Mouse (Mus musculus) kidney, adult 9 months (tissue): ENCODE results near the gene Lmna.

Experiments
- DNase-seq: peaks from one replicate; pipeline ENCODE4 v3.0.0; 2022

Lmna gene

DNA sequence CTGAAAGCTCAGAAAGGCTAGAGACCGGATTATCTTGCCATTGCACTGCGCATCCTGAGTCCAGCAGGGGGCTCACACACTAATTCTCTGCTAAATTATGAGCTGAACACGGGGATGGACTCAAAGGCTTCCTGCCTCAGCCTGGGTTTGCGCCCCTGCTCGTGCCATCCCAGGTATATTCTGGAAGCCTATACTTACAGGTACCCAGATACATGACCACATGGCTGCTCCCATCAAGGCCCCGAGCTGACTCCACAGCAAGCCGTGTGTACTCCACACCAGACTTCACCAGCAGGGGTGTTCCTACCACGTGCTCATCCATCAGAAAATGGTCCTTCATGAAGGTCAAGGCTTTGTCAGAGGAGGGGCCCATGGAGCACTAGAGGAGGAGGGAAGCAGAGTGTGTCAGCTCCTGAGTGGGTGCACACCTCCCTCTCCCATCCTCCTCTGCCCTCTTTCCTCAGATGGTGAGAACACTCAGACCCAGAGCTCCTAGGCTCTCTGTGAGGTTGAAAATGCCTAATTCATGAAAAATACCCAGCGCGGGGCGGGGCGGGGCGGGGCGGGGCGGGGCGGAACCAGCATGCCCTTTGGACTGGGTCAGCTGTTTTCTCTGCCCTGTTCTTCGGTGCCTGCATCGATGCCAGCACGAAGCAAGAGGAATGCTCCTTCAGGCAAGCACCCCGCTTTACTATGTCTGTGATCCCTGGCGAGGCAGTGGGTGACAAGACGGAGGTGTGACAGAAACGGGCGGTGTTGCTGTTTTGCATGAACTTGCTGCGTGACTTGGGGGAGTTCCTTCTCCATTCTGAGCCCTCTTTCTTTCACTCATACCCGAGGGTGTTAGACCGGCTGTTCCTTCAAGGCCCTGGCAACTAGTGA lies 69.0 kb downstream of the Lmna start:
- DNase-seq, result peak; percentile 70

DNA sequence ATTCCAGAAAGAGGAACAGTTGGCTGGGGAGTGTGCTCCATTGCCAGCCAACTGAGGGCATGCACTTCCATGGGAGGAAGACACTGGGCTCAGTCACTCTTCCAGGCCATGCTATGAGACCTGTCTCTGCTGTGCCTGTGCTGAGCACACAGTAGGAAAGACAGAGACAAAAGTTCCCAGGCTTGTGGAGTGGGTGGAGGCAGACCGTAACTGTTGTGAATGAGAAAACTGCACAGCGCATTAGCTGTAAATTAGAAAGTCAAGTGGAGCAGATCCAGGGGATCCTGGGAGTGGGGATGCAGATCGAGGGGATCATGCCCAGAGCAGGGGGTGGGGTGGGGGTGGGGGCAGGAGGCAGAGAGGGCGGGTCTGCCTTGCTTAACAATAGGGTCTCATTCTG lies 70.2 kb downstream of the Lmna start:
- no peak for DNase-seq

DNA sequence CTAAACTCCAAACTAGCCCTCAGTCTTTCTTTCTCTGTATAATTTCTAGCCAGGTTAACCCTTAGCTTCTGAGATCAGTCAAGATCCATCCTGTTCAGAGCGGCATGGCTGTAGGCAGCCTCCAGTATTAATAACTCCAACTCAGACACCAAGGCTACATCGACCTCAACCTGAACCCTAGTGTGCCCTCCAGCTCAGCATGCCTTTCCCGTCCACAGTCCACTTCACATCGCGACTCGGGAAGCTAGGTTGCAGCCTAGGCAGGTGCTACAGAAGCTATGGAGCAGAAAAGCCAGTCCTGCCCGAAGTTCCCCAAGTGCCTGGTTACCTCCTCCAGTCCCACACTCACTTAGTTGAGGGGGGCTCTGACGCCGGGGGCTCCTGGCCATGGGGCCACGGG lies 72.3 kb downstream of the Lmna start:
- peak; percentile 69 for DNase-seq

DNA sequence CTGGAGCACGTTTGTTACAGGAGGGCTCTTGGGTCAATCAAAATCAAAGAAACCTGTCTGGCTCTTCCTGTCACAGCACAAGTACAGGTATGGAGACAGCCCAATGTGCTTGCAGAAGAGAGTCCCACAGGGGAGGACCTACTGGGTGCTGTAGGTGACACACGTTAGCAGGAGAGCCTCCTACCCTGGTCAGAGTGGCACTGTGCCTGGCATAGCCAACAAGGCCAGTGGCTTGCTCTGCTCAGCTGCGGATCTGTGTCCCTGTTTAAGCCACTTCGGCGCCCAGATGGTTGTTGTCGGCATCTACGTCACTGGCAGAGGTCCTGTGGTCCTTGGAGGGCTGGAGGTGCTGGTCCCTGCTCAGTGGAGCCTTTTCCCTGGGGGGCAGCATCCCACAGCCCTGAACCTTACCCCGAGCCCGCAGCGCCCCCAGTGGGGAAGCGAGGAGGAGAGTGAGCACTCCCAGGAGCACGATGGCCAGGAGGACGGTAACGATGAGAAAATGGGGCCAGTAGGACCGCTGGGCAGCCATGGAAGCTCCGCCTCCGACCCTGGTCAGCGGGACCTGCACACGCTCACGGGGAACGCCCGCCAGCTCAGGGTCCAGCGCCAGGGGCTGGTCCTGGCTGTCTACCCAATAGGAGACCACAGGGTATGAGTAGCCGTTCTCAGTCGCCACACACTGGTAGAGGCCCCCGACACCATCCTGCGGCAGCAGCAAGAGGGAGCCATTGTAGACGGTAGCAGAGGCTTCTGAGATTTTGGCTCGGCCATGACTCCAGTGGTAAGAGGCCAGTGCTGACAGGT lies 73.2 kb downstream of the Lmna start:
- DNase-seq, result peak; percentile 40

- no peak for DNase-seq
Measured at GRCm38 (mm10) chr3:88435515-88435914, 74.2 kb downstream of the Lmna start.
